Mouse (Mus musculus) intestine, embryonic 16.5 days (tissue): ENCODE measurements around the gene Fez2. TPM values are rescaled to one million over a fixed set of nuclear protein-coding genes. Genes with fewer than 3 reads are reported as not detected.
A peak's percentile ranks its signal among the peaks of the same experiment; 100 is the strongest.

ENCODE experiments used
- ATAC-seq: fragments of 200-750 bp; cut with Nextera tagmentation; 2 replicates; pipeline ENCODE4 v1.8.0; 2017; ENCODE audit warnings: moderate TSS enrichment, moderate library complexity
- H3K27ac ChIP-seq: fragments of 300-500 bp; sonication (generic); 2 replicates; pipeline ENCODE4 v1.5.1; 2014; ENCODE audit warnings: mild to moderate bottlenecking, low read length
- H3K27me3 ChIP-seq: fragments of 300-500 bp; sonication (generic); replicated peaks from 2 replicates; pipeline ENCODE4 v1.6.1; 2014; ENCODE audit warnings: low read length, control low read depth, mixed read lengths; ENCODE audit not compliant: control insufficient read depth, insufficient read depth
- H3K36me3 ChIP-seq: fragments of 300-500 bp; sonication (generic); 2 replicates; pipeline ENCODE4 v1.6.1; 2014; ENCODE audit warnings: low read length, control low read depth; ENCODE audit not compliant: control insufficient read depth, insufficient read depth
- H3K4me1 ChIP-seq: fragments of 300-500 bp; sonication (generic); 2 replicates; pipeline ENCODE4 v1.6.1; 2014; ENCODE audit warnings: low read length, control low read depth, mixed read lengths; ENCODE audit not compliant: control insufficient read depth, insufficient read depth
- H3K4me2 ChIP-seq: fragments of 300-500 bp; sonication (generic); 2 replicates; pipeline ENCODE4 v1.6.1; 2014; ENCODE audit warnings: low read depth, low read length, control low read depth
- H3K4me3 ChIP-seq: fragments of 300-500 bp; sonication (generic); 2 replicates; pipeline ENCODE4 v1.5.1; 2014; ENCODE audit warnings: mild to moderate bottlenecking, low read length
- H3K9ac ChIP-seq: fragments of 300-500 bp; sonication (generic); 2 replicates; pipeline ENCODE4 v1.6.1; 2014; ENCODE audit warnings: low read depth, low read length
- H3K9me3 ChIP-seq: fragments of 300-500 bp; sonication (generic); 2 replicates; pipeline ENCODE4 v1.6.1; 2016; ENCODE audit warnings: low read length, control low read depth; ENCODE audit not compliant: control insufficient read depth
- WGBS: fragments of 180-500 bp; shearing (Covaris S2); extraction: QIAGEN DNeasy Blood & Tissue Kit; methylation state at CpG from one replicate; pipeline ENCODE4 v1.1.7; 2014; 5-methylcytosine and 5-hydroxymethylcytosine counted together
- polyA plus RNA-seq: library from polyadenylated mRNA; unstranded; fragments of >200 nt; fragmentation: Nextera tagmentation; extraction: Ambion mirVana; gene quantifications from 2 replicates; pipeline ENCODE4 v1.2.1, GENCODE M21; 2015

Gene Fez2
- polyA plus RNA-seq, 1 experiment from 2014 or later = 38.5 TPM

- H3K4me1 ChIP-seq = no peaks in the 10 kb centered on the region
- ATAC-seq = no peak
- no peak overlapping the region for H3K4me2 ChIP-seq
- H3K27me3 ChIP-seq = no peaks in the 10 kb centered on the region
- H3K9me3 ChIP-seq = no peaks in the 10 kb centered on the region
- no peak overlapping the region for H3K27ac ChIP-seq
- H3K36me3 ChIP-seq = peaks cover 13% of the 10 kb centered on the region; the same call in 1 of the 2 replicates
- H3K9ac ChIP-seq = no peak overlapping the region
- WGBS = 68% methylated on average over 8 of the region's 8 CpGs
- H3K4me3 ChIP-seq = no peak overlapping the region
These were observed 38.7 kb downstream of the Fez2 start for GRCm38 (mm10) chr17:78379079-78379729.

GRCm38 (mm10) chr17:78376587-78376986, 41.4 kb downstream of the Fez2 start:
- H3K27ac ChIP-seq = no peak overlapping the region
- peak; percentile 43; the same call in 1 of the 2 replicates for ATAC-seq
- H3K9ac ChIP-seq = no peak overlapping the region
- no peaks in the 10 kb centered on the region for H3K9me3 ChIP-seq
- H3K27me3 ChIP-seq = no peaks in the 10 kb centered on the region
- H3K4me2 ChIP-seq = no peak overlapping the region
- no peaks in the 10 kb centered on the region for H3K4me1 ChIP-seq
- H3K36me3 ChIP-seq = peaks cover 10% of the 10 kb centered on the region; the same call in 1 of the 2 replicates
- 52% methylated on average over 8 of the region's 8 CpGs for WGBS
- H3K4me3 ChIP-seq = no peak overlapping the region

- no peaks in the 10 kb centered on the region for H3K9me3 ChIP-seq
- H3K4me2 ChIP-seq = no peak overlapping the region
- H3K4me1 ChIP-seq = no peaks in the 10 kb centered on the region
- H3K9ac ChIP-seq = no peak overlapping the region
- no peak overlapping the region for H3K27ac ChIP-seq
- ATAC-seq = no peak
- 69% methylated on average over 10 of the region's 10 CpGs for WGBS
- H3K4me3 ChIP-seq = no peak overlapping the region
- H3K27me3 ChIP-seq = no peaks in the 10 kb centered on the region
- H3K36me3 ChIP-seq = peaks cover 5% of the 10 kb centered on the region
These were observed 43.2 kb downstream of the Fez2 start for GRCm38 (mm10) chr17:78374756-78375155.

- no peak overlapping the region for H3K4me3 ChIP-seq
- H3K9ac ChIP-seq = no peak overlapping the region
- no peak for ATAC-seq
- peaks cover 5% of the 10 kb centered on the region for H3K36me3 ChIP-seq
- no peaks in the 10 kb centered on the region for H3K4me1 ChIP-seq
- H3K9me3 ChIP-seq = no peaks in the 10 kb centered on the region
- 91% methylated on average over 8 of the region's 8 CpGs for WGBS
- no peaks in the 10 kb centered on the region for H3K27me3 ChIP-seq
- no peak overlapping the region for H3K4me2 ChIP-seq
- H3K27ac ChIP-seq = no peak overlapping the region
These were observed 44.1 kb downstream of the Fez2 start for GRCm38 (mm10) chr17:78373849-78374248.

- Histone ChIP-seq H3K36me3 (peaks cover 5% of the 10 kb centered on the region), H3K4me1 (no peaks in the 10 kb centered on the region), H3K4me3 (no peak overlapping the region), H3K9me3 (no peaks in the 10 kb centered on the region), H3K4me2 (no peak overlapping the region), H3K27ac (no peak overlapping the region), H3K9ac (no peak overlapping the region), H3K27me3 (no peaks in the 10 kb centered on the region)
- no peak for ATAC-seq
- WGBS = 90% methylated on average over 6 of the region's 6 CpGs
These were observed 44.8 kb downstream of the Fez2 start for GRCm38 (mm10) chr17:78373174-78373573.

GRCm38 (mm10) chr17:78370445-78370844, 47.5 kb downstream of the Fez2 start:
- H3K4me3 ChIP-seq = no peak overlapping the region
- WGBS = 53% methylated on average over 1 of the region's 1 CpGs
- H3K36me3 ChIP-seq = peaks cover 5% of the 10 kb centered on the region; the same call in 1 of the 2 replicates
- no peak overlapping the region for H3K9ac ChIP-seq
- H3K4me1 ChIP-seq = no peaks in the 10 kb centered on the region
- no peak overlapping the region for H3K4me2 ChIP-seq
- ATAC-seq = no peak
- no peak overlapping the region for H3K27ac ChIP-seq
- no peaks in the 10 kb centered on the region for H3K9me3 ChIP-seq
- no peaks in the 10 kb centered on the region for H3K27me3 ChIP-seq

- Histone ChIP-seq H3K9ac (no peak overlapping the region), H3K27me3 (no peaks in the 10 kb centered on the region), H3K36me3 (peaks cover 5% of the 10 kb centered on the region; the same call in 1 of the 2 replicates), H3K4me2 (no peak overlapping the region), H3K4me1 (no peaks in the 10 kb centered on the region), H3K27ac (no peak overlapping the region), H3K4me3 (no peak overlapping the region), H3K9me3 (no peaks in the 10 kb centered on the region)
- 87% methylated on average over 8 of the region's 8 CpGs for WGBS
- no peak for ATAC-seq
These were observed 49.5 kb downstream of the Fez2 start for GRCm38 (mm10) chr17:78368481-78368880.

- H3K9ac ChIP-seq = no peak overlapping the region
- 70% methylated on average over 7 of the region's 7 CpGs for WGBS
- H3K9me3 ChIP-seq = no peaks in the 10 kb centered on the region
- no peak overlapping the region for H3K4me2 ChIP-seq
- H3K27me3 ChIP-seq = no peaks in the 10 kb centered on the region
- no peaks in the 10 kb centered on the region for H3K4me1 ChIP-seq
- H3K4me3 ChIP-seq = no peak overlapping the region
- no peak overlapping the region for H3K27ac ChIP-seq
- no peak for ATAC-seq
- H3K36me3 ChIP-seq = peaks cover 5% of the 10 kb centered on the region; the same call in 1 of the 2 replicates
These were observed 51.9 kb downstream of the Fez2 start for GRCm38 (mm10) chr17:78366070-78366469.

- no peak overlapping the region for H3K9ac ChIP-seq
- 84% methylated on average over 23 of the region's 23 CpGs for whole genome bisulfite sequencing
- H3K27ac ChIP-seq = no peak overlapping the region
- no peak overlapping the region for H3K4me2 ChIP-seq
- no peaks in the 10 kb centered on the region for H3K4me1 ChIP-seq
- no peaks in the 10 kb centered on the region for H3K27me3 ChIP-seq
- no peak for ATAC-seq
- H3K36me3 ChIP-seq = 0 out of 2 replicates have a peak, but pooled peaks cover 5% of the 10 kb centered on the region
- no peak overlapping the region for H3K4me3 ChIP-seq
- H3K9me3 ChIP-seq = no peaks in the 10 kb centered on the region
These were observed 53.2 kb downstream of the Fez2 start for GRCm38 (mm10) chr17:78364555-78365302.
